Mouse (Mus musculus): ENCODE data around the gene Tmem11.
A peak's percentile ranks its signal among the peaks of the same experiment; 100 is the strongest.
"Not testable (repeated sequence)": the region's sequence is repeated elsewhere in the genome, so short reads cannot be mapped to it uniquely, and the experiment has no call there.

The Tmem11 gene

DNA sequence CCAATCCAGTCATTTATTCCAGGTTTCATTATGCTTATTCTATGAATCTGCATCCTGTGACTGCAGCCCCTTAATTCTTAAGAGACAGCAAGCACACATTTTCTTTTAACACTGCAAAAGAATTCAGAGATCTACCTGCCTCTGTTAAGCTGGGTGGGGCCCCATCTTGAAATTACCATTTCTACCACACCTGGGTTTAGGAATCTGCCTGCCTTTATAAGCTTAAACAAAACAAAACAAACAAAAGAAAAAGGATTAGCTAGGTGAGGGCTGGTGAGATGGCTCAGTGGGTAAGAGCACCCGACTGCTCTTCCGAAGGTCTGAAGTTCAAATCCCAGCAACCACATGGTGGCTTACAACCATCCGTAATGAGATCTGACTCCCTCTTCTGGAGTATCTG is 7.9 kb upstream of the Tmem11 start:
- not testable (repeated sequence) for DNase-seq (ENCODE audit: low read depth, low spot score)

DNA sequence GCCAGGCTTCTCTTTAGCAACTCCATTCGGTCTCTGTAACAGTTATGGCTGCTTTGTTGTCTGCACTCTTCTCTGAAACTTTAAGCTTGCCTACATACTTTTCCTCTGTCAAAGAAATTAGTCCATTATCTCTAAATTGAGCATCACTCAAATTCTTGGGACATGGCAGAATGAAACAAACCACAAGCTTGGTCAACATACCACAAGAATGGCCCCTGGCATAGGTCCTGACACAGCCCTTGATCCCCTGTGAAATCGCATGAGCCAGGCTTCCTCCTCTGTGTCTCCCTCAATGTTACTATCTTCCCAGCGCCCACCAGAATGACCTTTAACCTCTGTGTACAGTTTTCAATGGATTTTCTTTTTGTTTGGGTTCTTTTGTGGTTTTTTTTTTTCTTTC is 3.3 kb upstream of the Tmem11 start:
- no peak for DNase-seq (ENCODE audit: low read depth, low spot score)

DNA sequence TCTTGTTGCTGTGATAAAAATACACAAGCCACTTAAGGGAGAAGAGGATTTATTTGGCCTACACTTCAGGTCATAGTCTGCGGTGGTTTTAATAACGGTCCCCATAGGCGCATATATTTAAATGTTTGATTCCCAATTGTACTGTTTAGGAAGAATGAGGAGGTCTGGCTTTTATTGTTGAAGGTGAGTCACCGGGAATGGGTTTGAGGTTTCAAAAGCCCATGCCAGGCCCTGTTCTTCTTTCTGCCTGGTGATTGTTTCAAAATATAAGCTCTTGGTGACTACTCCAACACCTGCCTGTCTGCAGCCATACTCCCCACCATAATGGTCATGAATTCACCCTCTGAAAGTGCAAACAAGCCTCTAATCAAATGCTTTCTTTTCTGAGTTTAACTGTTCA is 1.5 kb upstream of the Tmem11 start:
- no peak for DNase-seq (ENCODE audit: low read depth, low spot score)

DNA sequence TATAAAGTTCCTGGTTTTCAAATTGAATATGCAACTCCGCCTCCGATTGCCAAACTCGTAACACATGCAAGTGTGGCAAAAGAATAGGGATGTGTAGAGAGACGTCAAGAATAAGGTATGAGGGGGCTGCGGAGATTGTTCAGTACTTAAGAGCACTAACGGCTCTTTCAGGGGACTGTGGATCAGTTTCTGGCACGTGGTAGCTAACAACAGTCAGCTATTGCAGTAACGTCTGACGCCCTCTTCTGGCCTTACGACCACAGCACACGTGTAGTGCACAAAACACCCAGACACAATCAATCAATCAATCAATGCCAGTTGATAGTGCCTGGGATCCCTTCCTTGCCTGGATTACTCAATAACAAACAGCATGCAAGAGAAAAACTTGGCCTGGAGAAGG is 351 bp upstream of the Tmem11 start:
- DNase-seq (ENCODE audit: low read depth, low spot score): peak; percentile 36

DNA sequence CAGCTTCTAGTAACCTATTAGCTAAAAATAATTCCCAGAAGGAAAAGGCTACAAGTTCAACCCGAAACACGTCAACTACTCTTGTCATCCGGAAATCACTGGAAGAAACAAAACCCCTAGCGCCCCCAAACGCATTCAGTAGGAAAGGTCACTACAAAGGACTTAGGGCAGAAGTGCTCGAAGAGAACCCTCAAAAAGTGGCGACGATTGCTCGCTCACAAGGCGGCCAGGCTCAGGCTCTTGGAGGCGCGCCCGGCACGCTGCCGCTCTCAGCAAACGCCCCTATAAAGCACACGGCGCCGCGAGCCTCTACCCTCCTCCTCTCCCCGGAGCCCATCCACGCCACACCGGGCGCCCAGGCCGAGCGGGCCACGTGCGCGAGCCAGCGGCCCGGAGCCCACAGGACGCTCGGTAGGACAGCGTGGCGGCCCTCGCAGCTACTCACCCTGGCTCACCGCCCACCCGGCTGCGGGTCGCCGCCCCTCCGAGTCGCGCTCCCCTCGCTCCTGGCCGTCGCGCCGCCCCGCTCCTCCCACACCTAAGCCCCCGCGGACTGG is 938 bp downstream of the Tmem11 start:
- no peak for DNase-seq (ENCODE audit: low read depth, low spot score)

DNA sequence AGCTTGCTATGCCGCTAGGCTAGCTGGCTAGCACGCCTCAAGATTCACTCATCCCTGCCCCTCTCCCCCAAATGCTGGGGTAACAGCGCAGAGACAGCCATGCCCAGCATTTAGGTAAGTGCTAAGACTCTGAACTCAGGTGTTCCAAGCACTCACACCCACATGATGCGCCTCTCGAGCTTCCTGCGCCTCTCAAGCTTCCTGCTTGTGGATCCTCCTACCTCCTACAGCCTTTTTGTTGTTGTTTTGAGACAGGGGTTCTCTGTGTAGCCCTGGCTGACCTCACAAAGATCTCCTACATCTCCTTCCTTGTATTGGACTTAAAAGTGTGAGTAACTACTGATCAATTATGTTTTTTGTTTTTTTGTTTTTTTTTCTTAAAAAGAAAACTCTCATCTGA is 6.0 kb downstream of the Tmem11 start:
- DNase-seq (ENCODE audit: low read depth, low spot score): no peak

DNA sequence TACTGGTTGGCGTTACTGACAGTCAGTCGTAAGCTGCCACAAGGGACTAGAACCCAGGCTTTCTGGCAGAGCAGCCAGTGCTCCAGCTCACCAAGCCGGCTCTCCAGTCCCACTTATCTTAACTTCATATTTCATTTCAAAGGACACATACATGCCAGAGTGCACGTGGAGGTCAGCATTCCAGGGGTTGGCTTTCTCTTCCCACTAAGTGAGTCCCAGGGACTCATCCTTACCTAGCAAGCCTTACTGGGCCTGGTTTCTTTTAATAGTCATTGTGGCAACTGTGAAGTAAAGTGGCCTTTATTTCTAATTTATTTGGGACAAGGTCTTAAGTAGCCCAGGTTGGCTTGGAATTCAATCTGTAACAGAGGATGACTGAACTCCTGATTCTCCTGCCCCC is 7.7 kb downstream of the Tmem11 start:
- no peak for DNase-seq (ENCODE audit: low read depth, low spot score)

DNA sequence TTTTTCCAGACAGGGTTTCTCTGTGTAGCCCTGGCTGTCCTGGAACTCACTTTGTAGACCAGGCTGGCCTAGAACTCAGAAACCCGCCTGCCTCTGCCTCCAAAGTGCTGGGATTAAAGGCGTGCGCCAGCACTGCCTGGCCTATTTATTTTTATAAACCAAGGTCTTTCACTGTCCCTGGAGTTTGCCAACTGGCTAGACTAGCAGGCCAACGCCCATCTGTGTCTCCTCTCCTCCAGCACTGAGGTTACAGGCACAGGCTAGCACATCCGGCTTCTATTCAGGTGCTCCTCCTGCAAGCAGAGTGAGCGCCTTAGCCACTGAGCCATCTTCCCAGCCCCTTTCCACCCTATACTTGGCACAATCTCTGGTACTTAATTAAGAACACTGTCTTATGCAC is 9.6 kb downstream of the Tmem11 start:
- DNase-seq (ENCODE audit: low read depth, low spot score): not testable (repeated sequence)

DNA sequence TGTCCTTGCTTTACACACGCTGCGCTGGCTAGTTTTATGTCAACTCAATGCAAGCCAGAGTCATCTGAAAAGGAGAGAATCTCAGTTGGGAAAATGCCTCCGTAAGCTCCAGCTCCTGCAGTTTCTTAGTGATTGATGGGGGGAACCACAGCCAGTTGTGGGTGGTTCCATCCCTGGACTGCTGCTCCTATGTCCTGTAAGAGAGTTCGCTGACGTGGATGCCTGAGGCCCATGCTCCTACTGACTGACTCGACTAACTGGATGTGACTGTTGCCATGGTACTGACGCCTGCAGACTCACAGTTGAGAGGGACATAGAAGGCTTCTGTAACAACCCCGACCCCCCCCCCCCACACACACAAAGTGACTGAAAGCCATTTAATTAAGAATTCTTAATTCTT is 11.2 kb downstream of the Tmem11 start:
- DNase-seq (ENCODE audit: low read depth, low spot score): no peak

DNA sequence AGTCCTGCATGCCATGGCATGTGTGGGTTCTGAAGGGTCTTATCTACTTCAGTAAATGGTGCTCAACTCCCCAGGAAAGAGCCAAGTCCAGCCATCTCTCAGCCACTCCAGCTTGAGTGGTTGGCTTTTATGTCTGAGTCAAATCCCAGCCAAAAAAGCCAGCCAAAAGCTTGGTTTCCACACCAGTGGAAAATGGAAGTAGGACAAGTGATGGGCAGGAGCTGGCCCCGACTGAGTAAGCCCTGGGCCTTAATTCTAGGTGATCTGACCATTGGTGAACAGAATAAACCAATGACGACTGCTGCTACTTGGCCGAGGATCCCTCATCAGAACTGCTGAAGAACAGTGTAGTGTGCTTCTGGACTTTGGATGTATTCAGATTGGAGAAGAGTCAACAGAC is 11.6 kb downstream of the Tmem11 start:
- no peak for DNase-seq (ENCODE audit: low read depth, low spot score)

DNA sequence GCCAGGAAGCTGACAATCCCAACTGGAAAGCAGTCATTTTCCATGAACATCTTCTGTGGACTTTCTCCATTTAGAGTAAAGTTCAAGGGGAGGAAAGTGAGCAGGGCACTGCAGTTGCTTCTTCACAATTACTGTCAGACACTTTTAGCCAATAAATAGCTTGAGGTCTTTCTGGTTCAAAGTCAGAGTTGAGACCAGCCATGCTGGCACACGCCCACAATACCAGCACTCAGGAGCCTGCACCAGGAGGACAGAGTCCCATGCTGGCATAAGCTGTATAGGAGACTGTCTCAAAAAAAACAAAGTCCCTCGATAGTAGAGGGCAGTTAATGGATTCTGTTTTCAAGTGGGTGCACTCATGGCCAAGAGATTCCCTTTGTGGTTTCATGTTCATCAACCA is 13.1 kb downstream of the Tmem11 start:
- DNase-seq (ENCODE audit: low read depth, low spot score): no peak

DNA sequence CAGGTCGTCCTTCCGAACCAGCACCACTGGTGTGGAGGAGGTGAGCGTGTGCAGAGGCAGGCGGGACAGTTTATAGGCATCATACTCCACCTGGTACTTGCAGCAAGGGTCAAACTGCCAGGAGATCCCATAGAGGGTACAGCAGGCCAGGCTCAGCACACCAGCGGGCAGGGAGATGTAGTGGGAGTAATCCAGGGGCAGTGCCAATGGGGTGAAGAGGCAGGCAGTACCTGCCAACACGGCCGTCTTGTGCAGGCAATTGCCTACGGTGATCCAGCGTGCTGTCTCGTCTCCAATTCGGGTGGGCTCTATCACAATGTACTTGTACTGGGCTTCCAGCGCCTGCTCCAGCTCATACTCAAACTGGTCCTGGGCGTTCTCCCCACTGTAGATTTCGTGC is 14.2 kb downstream of the Tmem11 start:
- no peak for DNase-seq (ENCODE audit: low read depth, low spot score)

DNA sequence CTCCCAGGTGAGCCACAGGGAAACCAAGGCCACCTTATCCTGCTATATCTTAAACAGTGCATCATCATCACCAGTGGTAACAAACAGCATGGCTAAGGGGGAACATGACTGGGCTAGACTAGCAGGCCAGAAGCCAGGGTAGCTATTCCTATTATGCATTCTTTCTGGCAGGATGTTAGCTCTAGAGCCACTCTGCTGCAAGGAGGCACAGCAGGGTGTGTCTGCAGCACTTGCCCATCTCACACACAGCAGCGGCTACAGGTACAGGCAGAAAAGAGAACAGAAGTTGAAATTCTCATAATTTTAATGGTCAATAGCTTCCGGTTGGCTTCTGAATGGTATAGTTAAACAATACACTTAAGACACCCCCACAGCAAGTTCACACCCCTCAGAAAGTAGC is 14.9 kb downstream of the Tmem11 start:
- no peak for DNase-seq (ENCODE audit: low read depth, low spot score)

DNA sequence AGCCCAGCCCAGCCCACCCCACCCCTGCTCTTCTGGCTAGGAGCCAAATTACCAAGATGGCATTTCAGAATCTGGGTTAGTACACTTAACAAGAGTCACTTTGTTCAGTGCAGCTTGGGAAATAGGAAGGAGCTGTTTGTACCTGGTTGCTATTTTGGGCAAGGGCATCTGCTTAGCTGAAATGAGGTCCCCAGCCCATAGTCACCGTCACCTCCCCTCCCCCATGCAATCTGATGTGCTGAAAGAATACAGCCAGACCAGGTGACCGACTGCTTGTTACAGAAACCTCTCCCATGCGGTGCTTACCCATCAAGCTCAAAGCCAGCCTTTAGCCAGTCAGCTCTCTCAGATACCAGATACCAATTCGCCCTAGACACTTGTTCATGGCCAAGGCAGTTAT is 15.9 kb downstream of the Tmem11 start:
- DNase-seq (ENCODE audit: low read depth, low spot score): no peak

DNA sequence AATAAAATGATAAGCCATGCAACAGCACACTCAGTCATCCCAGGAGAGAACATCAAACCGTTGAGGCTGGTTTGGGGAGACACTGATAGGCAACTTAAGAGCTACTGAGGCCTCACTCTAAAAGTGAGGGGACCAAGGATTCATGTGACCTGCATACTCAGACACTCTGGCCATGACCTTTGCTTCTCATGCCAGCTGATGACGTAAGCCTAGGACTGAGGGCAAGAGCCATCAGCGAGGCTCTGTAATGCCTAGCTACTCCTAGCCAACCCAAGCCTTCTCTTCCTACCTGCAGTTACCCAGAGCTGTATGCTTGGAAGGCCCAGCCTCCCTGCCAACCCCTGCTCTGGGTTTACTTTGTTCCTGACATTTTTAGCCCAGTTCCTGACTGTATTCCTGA is 17.1 kb downstream of the Tmem11 start:
- DNase-seq (ENCODE audit: low read depth, low spot score): no peak

DNA sequence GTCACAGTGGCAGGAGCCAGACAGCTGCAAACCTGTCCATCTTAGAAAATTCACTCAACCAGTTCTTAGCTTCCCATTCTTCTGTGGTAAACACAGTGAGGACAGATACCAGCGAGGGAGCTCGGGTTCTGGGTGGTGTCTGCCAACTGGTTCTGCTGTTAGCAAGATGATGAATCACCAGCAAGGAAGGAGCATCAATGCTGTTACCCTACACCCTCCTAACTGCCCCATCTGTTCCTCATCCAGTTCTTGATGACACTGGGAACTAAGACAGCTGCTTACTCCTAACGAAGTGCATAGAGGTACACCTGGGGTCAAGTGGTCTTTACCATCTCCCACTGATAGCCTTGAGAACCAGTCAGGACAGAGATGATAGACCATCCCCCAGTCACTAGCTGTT is 22.5 kb downstream of the Tmem11 start:
- no peak for DNase-seq (ENCODE audit: low read depth, low spot score)

DNA sequence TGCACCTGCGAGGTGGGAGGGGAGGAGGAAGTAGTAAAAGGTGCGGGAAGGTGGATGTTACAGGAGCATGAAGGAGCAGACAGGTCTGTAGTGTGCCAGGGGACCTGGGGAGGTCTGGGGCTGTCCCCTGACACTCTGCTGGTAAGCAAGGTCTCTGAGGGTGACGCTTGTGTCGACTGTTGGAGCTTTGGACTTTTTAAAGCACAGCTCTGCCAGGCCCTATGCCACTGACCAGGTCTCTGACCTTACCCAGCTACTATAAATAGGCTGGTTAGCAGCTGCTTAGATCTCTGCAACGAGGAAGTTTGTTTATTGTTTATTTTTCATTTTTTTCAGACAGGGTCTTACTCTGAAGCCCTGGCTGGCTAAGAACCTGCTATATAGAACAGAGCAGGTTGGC is 33.7 kb downstream of the Tmem11 start:
- DNase-seq (ENCODE audit: low read depth, low spot score): no peak

DNA sequence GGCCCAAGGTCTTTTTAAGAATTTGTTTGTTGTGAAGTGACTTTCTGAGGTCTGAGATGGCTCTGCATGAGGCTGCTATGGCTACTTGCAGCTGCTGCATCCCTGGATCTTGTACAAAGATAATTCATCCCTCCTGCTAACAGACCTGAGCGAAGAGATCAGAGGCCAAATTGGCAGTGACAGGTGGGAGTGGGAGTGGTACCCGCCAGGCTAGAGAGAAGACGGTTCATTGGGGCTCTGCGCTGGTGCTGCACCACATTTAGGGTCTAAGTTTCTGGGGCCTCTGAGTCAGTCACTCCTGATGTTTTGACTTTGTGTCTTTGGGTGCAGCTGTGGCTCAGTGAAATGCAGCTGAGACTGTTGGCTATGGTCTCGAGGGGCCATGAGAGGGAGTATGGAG is 35.7 kb downstream of the Tmem11 start:
- no peak for DNase-seq (ENCODE audit: low read depth, low spot score)

DNA sequence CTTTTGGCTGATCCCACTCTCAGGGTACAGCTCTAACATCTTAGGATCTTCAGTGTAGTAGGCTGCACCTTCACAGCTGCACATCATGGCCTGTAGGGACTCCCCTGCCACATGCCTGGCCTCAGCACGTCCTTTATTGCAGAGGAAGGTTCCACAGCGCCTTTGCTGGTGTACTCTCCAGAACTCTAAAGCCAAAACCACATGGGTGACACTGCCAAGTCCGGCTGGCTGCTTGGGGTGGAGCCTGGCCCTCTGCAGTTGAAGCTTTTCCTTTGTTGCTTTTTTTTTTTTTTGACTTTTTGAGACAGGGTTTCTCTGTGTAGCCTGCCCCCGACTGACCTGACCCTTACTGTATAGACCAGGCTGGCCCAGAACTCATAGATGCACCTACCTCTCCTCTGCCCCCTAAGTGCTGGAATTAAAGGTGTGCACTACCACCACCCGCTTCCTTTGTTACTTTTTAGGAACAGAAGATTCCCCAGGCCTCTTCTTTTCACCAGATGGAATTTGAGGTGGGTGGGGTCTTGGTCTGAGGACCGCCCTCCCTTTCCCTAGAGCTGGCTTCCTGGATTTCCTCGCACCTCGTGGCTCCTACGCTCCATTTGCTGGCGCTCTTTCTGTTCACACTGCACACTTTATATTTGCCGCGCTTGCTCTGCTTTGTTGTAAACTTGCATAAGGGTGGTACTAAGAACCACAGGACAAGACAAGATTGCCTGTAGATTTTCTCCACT is 37.4 kb downstream of the Tmem11 start:
- DNase-seq (ENCODE audit: low read depth, low spot score): no peak

DNA sequence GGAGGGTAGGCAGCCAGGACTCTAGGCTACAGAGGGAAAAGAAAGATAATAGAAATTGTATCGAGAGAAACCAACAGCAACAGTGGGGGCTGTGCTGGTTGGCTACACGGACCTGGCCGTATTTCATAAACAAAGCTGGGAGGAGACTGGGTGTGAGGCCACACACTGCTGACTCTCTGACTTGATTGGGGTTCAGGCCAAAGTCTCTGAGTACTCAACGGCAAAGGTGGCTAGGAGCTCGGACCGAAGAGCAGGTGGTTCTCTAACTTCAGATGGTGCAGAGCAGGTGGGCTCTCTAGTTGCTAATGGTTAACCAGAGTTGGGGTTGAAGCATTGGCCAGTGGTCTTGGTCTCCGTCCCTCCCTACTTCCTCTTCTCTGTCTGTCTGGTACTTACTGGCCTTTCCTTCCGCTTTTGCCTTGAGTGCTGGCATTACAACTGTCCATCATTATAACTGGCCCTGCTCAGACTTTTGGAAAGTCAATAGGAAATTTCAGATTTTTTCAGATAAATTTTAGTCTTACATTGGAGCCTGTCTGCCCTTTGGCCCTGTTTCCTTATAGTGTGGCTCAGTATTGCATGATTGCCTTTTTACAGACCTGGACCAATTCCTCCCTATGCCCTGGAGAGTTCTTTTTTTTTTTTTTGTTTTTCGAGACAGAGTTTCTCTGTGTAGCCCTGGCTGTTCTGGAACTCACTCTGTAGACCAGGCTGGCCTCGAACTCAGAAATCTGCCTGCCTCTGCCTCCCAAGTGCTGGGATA is 41.2 kb downstream of the Tmem11 start:
- DNase-seq (ENCODE audit: low read depth, low spot score): no peak

DNA sequence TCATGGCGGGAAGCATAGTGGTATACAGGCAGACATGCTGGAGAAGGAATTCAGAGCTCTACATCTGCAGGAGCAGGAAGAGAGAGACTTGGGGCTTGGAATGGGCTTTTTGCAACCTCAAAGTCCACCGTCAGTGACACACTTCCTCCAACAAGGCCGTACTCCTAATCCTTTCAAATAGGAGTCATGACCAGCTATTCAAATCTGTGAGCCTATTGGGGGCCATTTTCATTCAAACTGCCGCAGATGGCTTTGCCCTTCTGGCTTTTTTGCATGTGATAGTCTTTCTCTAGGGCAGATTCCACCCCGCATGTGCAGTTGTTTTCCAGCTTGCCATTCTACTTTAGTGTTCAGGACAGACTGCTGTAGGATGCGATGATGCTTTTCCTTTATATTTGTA is 42.2 kb downstream of the Tmem11 start:
- DNase-seq (ENCODE audit: low read depth, low spot score): no peak

DNA sequence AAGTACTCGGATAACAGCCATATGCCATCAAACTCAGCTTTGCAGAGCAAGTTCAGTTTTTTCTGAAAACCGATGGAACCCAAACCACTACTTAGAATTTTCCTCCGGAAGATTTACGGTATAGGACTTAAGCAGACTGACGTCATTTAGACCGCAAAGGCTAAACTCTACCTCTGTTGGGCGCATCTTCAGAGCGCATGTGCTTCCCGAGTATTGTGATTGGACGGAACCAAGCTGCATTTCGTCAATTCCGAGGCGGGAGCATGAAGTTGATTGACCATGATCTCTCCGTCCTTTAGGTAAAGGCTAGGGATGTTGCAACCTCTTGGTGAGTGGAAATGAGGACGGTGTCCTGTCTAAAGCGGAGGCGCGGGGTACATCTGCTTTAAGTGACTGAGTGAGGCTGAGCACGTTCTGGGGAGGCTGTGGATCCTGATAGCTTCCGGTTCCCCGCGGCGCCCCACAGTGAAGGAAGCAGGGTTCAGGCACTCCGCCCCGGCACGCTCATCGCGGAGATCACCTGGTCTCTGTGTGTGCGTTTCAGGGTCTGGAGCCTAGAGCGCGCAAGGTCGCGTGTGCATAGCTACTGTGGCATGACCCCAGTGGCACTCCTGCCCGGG is 48.5 kb downstream of the Tmem11 start, which contains the start of gene Dhrs7b:
Gene Dhrs7b (plus strand): TSS at position 199 of the 620 bp plus-strand sequence.
- DNase-seq (ENCODE audit: low read depth, low spot score): peak; percentile 81

DNA sequence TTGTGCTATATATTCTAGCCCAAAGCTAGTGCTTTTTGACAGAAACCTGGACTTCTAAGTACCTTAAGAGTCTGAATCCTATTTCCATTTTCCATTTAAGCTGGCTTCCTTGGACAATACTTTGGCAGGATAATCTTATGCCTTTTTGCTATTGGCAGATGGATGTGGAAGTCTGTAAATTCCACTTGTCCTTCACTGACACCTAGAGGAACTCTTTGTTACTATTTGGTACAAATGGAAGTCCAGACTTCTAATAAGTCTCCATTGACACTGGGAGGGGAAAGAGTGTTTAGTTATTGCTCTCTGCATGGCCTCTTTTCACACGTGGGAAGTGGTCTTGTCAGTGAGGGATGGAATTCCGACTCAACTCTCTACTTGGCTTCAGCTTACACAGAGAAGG is 50.2 kb downstream of the Tmem11 start:
- DNase-seq (ENCODE audit: low read depth, low spot score): peak; percentile 34

Data from retina, postnatal 7 days (tissue).